Mouse (Mus musculus) embryonic fibroblast, embryonic 13.5 days (primary cell): ENCODE measurements around the gene Greb1.

ENCODE experiments used
- CTCF ChIP-seq: IDR thresholded peaks from 2 replicates; pipeline ENCODE4 v1.5.1; 2011; ENCODE audit warnings: mild to moderate bottlenecking, control low read depth, low read length, moderate library complexity, borderline replicate concordance; ENCODE audit not compliant: insufficient read depth
- POLR2A ChIP-seq: IDR thresholded peaks from 2 replicates; pipeline ENCODE4 v1.6.1; 2011; ENCODE audit warnings: low read depth, mild to moderate bottlenecking, control low read depth, low read length, moderate library complexity

DNA sequence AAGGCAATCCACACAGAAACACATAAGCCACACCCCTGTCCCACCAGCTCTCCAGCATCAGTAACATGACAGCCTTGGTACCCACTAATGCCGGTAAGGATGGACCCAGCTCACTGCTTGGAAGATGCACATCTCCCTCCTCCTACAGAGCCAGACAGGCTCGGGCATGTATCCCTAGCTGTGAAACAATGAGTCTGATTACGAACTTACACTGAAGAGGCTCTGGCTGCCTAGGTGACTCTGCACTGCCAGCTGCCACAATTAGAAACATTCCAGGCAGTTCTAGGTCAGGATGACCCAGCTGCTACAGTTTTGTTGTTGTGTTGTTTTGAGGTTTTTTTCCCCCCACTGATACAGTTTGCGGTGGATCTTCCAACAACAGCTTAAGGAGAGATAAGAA is 40.4 kb downstream of the Greb1 start:
- TF ChIP-seq POLR2A, result no peak
- no peak for TF ChIP-seq CTCF
